Mouse (Mus musculus) myocyte (in vitro differentiated cells): Measurements from ENCODE around the gene Cd151. TPM values are rescaled to one million over a fixed set of nuclear protein-coding genes. Genes with fewer than 3 reads are reported as not detected.

Experiments used
- H3K27me3 ChIP-seq: one replicate; pipeline ENCODE4 v1.6.1; 2011; ENCODE audit not compliant: control insufficient read depth, insufficient read depth, insufficient read length
- H3K36me3 ChIP-seq: one replicate; pipeline ENCODE4 v1.6.1; 2011; ENCODE audit not compliant: control insufficient read depth, insufficient read depth
- H3K4me2 ChIP-seq: one replicate; pipeline ENCODE4 v1.6.1; 2011; ENCODE audit warnings: low read depth, control low read depth
- H3K4me3 ChIP-seq: one replicate; pipeline ENCODE4 v1.5.1; 2011; ENCODE audit warnings: mild to moderate bottlenecking, control low read depth, moderate library complexity
- H3K79me2 ChIP-seq: one replicate; pipeline ENCODE4 v1.6.1; 2011; ENCODE audit not compliant: control insufficient read depth, insufficient read depth
- H3ac ChIP-seq: one replicate; pipeline ENCODE4 v1.6.1; 2011; ENCODE audit not compliant: control insufficient read depth, insufficient read length
- CEBPB ChIP-seq: IDR thresholded peaks from 2 replicates; pipeline ENCODE4 v1.6.1; 2011; ENCODE audit warnings: mild to moderate bottlenecking, moderate library complexity; ENCODE audit not compliant: poor library complexity, insufficient read depth, severe bottlenecking
- E2F4 ChIP-seq: IDR thresholded peaks from one replicate; pipeline ENCODE4 v1.6.1; 2011; ENCODE audit warnings: mild to moderate bottlenecking, control low read depth, moderate library complexity; ENCODE audit not compliant: insufficient read depth
- MAX ChIP-seq: IDR thresholded peaks from one replicate; pipeline ENCODE4 v1.6.1; 2011; ENCODE audit warnings: low read depth, mild to moderate bottlenecking, control low read depth
- MYOD1 ChIP-seq, 3 experiments: IDR thresholded peaks; one replicate each; pipeline ENCODE4 v1.6.1; 2011; ENCODE audit warnings: control low read depth in 2 of 3, low read depth in 2 of 3, mild to moderate bottlenecking in 2 of 3, moderate library complexity in 1 of 3; ENCODE audit not compliant: insufficient read length in 2 of 3, control insufficient read depth in 1 of 3
- MYOG ChIP-seq, 3 experiments: IDR thresholded peaks; one replicate each; pipeline ENCODE4 v1.6.1; 2011; ENCODE audit warnings: control low read depth in 2 of 3, low read depth in 2 of 3, mild to moderate bottlenecking in 2 of 3; ENCODE audit not compliant: insufficient read length in 2 of 3, control insufficient read depth in 1 of 3, insufficient read depth in 1 of 3
- POLR2A ChIP-seq: IDR thresholded peaks from one replicate; pipeline ENCODE4 v1.6.1; 2011; ENCODE audit warnings: low read depth, mild to moderate bottlenecking, control low read depth, moderate library complexity; ENCODE audit not compliant: insufficient read length
- POLR2AphosphoS2 ChIP-seq: IDR thresholded peaks from one replicate; pipeline ENCODE4 v1.6.1; 2011; ENCODE audit warnings: low read depth, control low read depth; ENCODE audit not compliant: insufficient read length
- REST ChIP-seq: IDR thresholded peaks from one replicate; pipeline ENCODE4 v1.6.1; 2011; ENCODE audit warnings: mild to moderate bottlenecking, control low read depth, moderate library complexity; ENCODE audit not compliant: insufficient read depth, insufficient read length
- SRF ChIP-seq: IDR thresholded peaks from one replicate; pipeline ENCODE4 v1.6.1; 2011; ENCODE audit warnings: low read depth; ENCODE audit not compliant: control insufficient read depth, insufficient read length
- TCF12 ChIP-seq: IDR thresholded peaks from one replicate; pipeline ENCODE4 v1.6.1; 2011; ENCODE audit warnings: mild to moderate bottlenecking, control low read depth; ENCODE audit not compliant: poor library complexity, insufficient read depth, severe bottlenecking
- TCF3 ChIP-seq: IDR thresholded peaks from one replicate; pipeline ENCODE4 v1.6.1; 2011; ENCODE audit warnings: low read depth, control low read depth; ENCODE audit not compliant: insufficient read length
- USF1 ChIP-seq: IDR thresholded peaks from one replicate; pipeline ENCODE4 v1.6.1; 2011; ENCODE audit warnings: low read depth, mild to moderate bottlenecking, control low read depth, moderate library complexity
- polyA plus RNA-seq: library from polyadenylated mRNA; unstranded; fragments of >200 nt; fragmentation: generic; extraction: Trizol; gene quantifications from one replicate; pipeline ENCODE4 v1.2.1, GENCODE M21; 2012; ENCODE audit warnings: missing spikeins

The Cd151 gene
- polyA plus RNA-seq, 1 experiment = 267 TPM

GRCm38 (mm10) chr7:141461521-141462332, 5.5 kb upstream of the Cd151 start:
- Histone ChIP-seq H3K4me2 (peak overlapping the region; percentile 12), H3K4me3 (no peak overlapping the region), H3ac (no peak overlapping the region), H3K27me3 (no peaks in the 10 kb centered on the region), H3K36me3 (no peaks in the 10 kb centered on the region), H3K79me2 (no peaks in the 10 kb centered on the region)
- TF ChIP-seq POLR2AphosphoS2 = peak; percentile 24
- no peak for TF ChIP-seq MYOD1 (IDR thresholded peaks at IDR 0.05; ENCODE audit: control insufficient read depth in 1 of 3, insufficient read length in 2 of 3, low read depth in 2 of 3)

GRCm38 (mm10) chr7:141462333-141462821, 4.8 kb upstream of the Cd151 start:
- no peak for TF ChIP-seq USF1
- TF ChIP-seq POLR2AphosphoS2 = no peak
- TF ChIP-seq MYOD1 (IDR thresholded peaks at IDR 0.05; ENCODE audit: control insufficient read depth in 1 of 3, insufficient read length in 2 of 3, low read depth in 2 of 3) = no peak
- TF ChIP-seq POLR2A = no peak
- no peak for TF ChIP-seq E2F4
- TF ChIP-seq TCF3 = no peak
- TF ChIP-seq MAX = no peak
- no peak for TF ChIP-seq CEBPB
- no peak for TF ChIP-seq REST
- no peak for TF ChIP-seq SRF
- no peak overlapping the region for H3K4me2 ChIP-seq
- H3K36me3 ChIP-seq = no peaks in the 10 kb centered on the region
- H3ac ChIP-seq = no peak overlapping the region
- H3K4me3 ChIP-seq = no peak overlapping the region
- H3K27me3 ChIP-seq = no peaks in the 10 kb centered on the region
- no peaks in the 10 kb centered on the region for H3K79me2 ChIP-seq

GRCm38 (mm10) chr7:141463824-141464602, 3.2 kb upstream of the Cd151 start:
- Histone ChIP-seq H3K27me3 (no peaks in the 10 kb centered on the region), H3K4me3 (no peak overlapping the region)

GRCm38 (mm10) chr7:141464603-141465201, 2.5 kb upstream of the Cd151 start:
- no peaks in the 10 kb centered on the region for H3K27me3 ChIP-seq
- no peak overlapping the region for H3K4me3 ChIP-seq
- TF ChIP-seq SRF (no peak), E2F4 (no peak), POLR2AphosphoS2 (no peak), TCF3 (no peak), TCF12 (no peak), CEBPB (no peak), MAX (no peak), REST (no peak), MYOD1 (IDR thresholded peaks at IDR 0.05; ENCODE audit: control insufficient read depth in 1 of 3, insufficient read length in 2 of 3, low read depth in 2 of 3) (no peak), POLR2A (no peak), MYOG (IDR thresholded peaks at IDR 0.05; ENCODE audit: control insufficient read depth in 1 of 3, insufficient read depth in 1 of 3, insufficient read length in 2 of 3, low read depth in 2 of 3) (no peak), USF1 (no peak)

More at GRCm38 (mm10) chr7:141463824-141464602, 3.2 kb upstream of the Cd151 start:
- Histone ChIP-seq H3K4me2 (no peak overlapping the region), H3K36me3 (no peaks in the 10 kb centered on the region), H3ac (no peak overlapping the region), H3K79me2 (peaks cover 2% of the 10 kb centered on the region)
- TF ChIP-seq MAX = no peak
- no peak for TF ChIP-seq CEBPB
- no peak for TF ChIP-seq TCF12
- TF ChIP-seq SRF = no peak
- TF ChIP-seq USF1 = no peak
- no peak for TF ChIP-seq POLR2A
- no peak for TF ChIP-seq E2F4
- TF ChIP-seq MYOG (IDR thresholded peaks at IDR 0.05; ENCODE audit: control insufficient read depth in 1 of 3, insufficient read depth in 1 of 3, insufficient read length in 2 of 3, low read depth in 2 of 3) = no peak
- TF ChIP-seq MYOD1 (IDR thresholded peaks at IDR 0.05; ENCODE audit: control insufficient read depth in 1 of 3, insufficient read length in 2 of 3, low read depth in 2 of 3) = no peak
- no peak for TF ChIP-seq REST

More at GRCm38 (mm10) chr7:141464603-141465201, 2.5 kb upstream of the Cd151 start:
- Histone ChIP-seq H3K36me3 (no peaks in the 10 kb centered on the region), H3K4me2 (peak overlapping the region; percentile 44), H3K79me2 (peaks cover 8% of the 10 kb centered on the region), H3ac (no peak overlapping the region)
